Comparison of ENCODE assay signal across 23 mouse cellular contexts in genomic region chr5:103191577-103191976, GRCm38 (mm10). TPM values are rescaled to one million over a fixed set of nuclear protein-coding genes. Genes with fewer than 3 reads are reported as not detected.
A peak's percentile ranks its signal among the peaks of the same experiment; 100 is the strongest.
DNase-seq lines count a peak whose midpoint lies in the region; ATAC-seq and TF ChIP-seq lines count a peak whose summit lies in the region.
"Had no signal": no experiment of that assay in that cellular context is flagged by ENCODE, and none has a peak within 500 bp of the region (broad histone marks: within the 10 kb centered on the region; RNA-seq: fewer than 3 reads in every experiment).

No protein-coding gene starts in this region.

- no peak overlapping the region for H3K4me2 ChIP-seq in forebrain, postnatal 0 days (ENCODE audit: low read depth)
- no peak overlapping the region for H3K4me2 ChIP-seq in midbrain, embryonic 14.5 days (ENCODE audit: low read length)
- H3K4me2 ChIP-seq: embryonic facial prominence, embryonic 15.5 days; heart, embryonic 11.5 days; liver, embryonic 11.5 days; lung, embryonic 14.5 days had no signal

- H3K4me1 ChIP-seq in forebrain, postnatal 0 days (ENCODE audit: insufficient read depth), result peaks cover 3% of the 10 kb centered on the region; the same call in 1 of the 2 replicates
- H3K4me1 ChIP-seq in midbrain, embryonic 14.5 days (ENCODE audit: control insufficient read depth, insufficient read depth, low read length), result peaks cover 22% of the 10 kb centered on the region
- peaks cover 14% of the 10 kb centered on the region for H3K4me1 ChIP-seq in cerebellum, adult 2 months (ENCODE audit: control insufficient read depth, insufficient read depth, low read length)
- H3K4me1 ChIP-seq: embryonic facial prominence, embryonic 15.5 days had no signal

- no peak for TF ChIP-seq POLR2A in cerebellum, adult 2 months (IDR thresholded peaks at IDR 0.05; ENCODE audit: borderline replicate concordance, insufficient read depth, low read length)

- peak overlapping the region; percentile 73 for H3K27ac ChIP-seq in layer of hippocampus, adult 2 months
- no peak overlapping the region for H3K27ac ChIP-seq in forebrain, postnatal 0 days (ENCODE audit: low read depth, low read length)
- peak overlapping the region; percentile 58 for H3K27ac ChIP-seq in midbrain, embryonic 14.5 days (replicated peaks; ENCODE audit: low read depth, low read length)
- H3K27ac ChIP-seq in cerebellum, adult 2 months (ENCODE audit: insufficient read depth, low read length), result no peak overlapping the region
- H3K27ac ChIP-seq: embryonic facial prominence, embryonic 15.5 days had no signal

- H3K9me3 ChIP-seq in forebrain, postnatal 0 days (ENCODE audit: low read length), result no peaks in the 10 kb centered on the region
- peaks cover 7% of the 10 kb centered on the region for H3K9me3 ChIP-seq in midbrain, embryonic 14.5 days (ENCODE audit: control insufficient read depth, low read length)
- H3K9me3 ChIP-seq: embryonic facial prominence, embryonic 15.5 days had no signal

- H3K36me3 ChIP-seq in forebrain, postnatal 0 days (ENCODE audit: insufficient read depth), result no peaks in the 10 kb centered on the region
- no peaks in the 10 kb centered on the region for H3K36me3 ChIP-seq in midbrain, embryonic 14.5 days (ENCODE audit: control insufficient read depth, insufficient read depth, low read length)
- H3K36me3 ChIP-seq: embryonic facial prominence, embryonic 15.5 days had no signal

- H3K4me3 ChIP-seq in layer of hippocampus, adult 2 months, result no peak overlapping the region
- no peak overlapping the region for H3K4me3 ChIP-seq in forebrain, postnatal 0 days (ENCODE audit: low read depth, low read length)
- H3K4me3 ChIP-seq in midbrain, embryonic 14.5 days (replicated peaks; ENCODE audit: low read depth, low read length), result no peak overlapping the region
- H3K4me3 ChIP-seq in cerebellum, adult 2 months (replicated peaks; ENCODE audit: insufficient read depth, low read depth, low read length), result no peak overlapping the region
- H3K4me3 ChIP-seq: embryonic facial prominence, embryonic 15.5 days had no signal

- no peak for DNase-seq in layer of hippocampus, adult 2 months (ENCODE audit: low spot score in 2 of 2)
- no peak for DNase-seq in layer of hippocampus, postnatal 10 days (ENCODE audit: low spot score in 2 of 2)
- DNase-seq in WW6 (ENCODE audit: low read depth, low spot score), result peak; percentile 14
- DNase-seq in forebrain, postnatal 0 days, result no peak
- peak; percentile 69 for DNase-seq in midbrain, embryonic 14.5 days
- DNase-seq in ovary, postnatal 10 days (ENCODE audit: low spot score), result no peak
- DNase-seq in right cerebral cortex, adult 2 months (ENCODE audit: low spot score in 2 of 2), result no peak
- DNase-seq in cerebellum, adult 2 months, result no peak
- DNase-seq: adrenal gland, postnatal 25 days; B cell, adult 2 months; cerebellum, adult 11 months; cerebellum, postnatal 36 days; gastrocnemius, postnatal 36 days; kidney, postnatal 10 days; layer of hippocampus, adult 9-11 months; left cerebral cortex, postnatal 4 days; lung, embryonic 14.5 days; thymus, adult 18-20 months had no signal

- 14% methylated on average over 4 of the region's 4 CpGs for WGBS in forebrain, postnatal 0 days
- WGBS in midbrain, embryonic 14.5 days, result 7% methylated on average over 4 of the region's 4 CpGs
- WGBS in cerebellum, adult 2 months, result 38% methylated on average over 4 of the region's 4 CpGs

- no peak overlapping the region for H3K9ac ChIP-seq in forebrain, postnatal 0 days
- H3K9ac ChIP-seq in midbrain, embryonic 14.5 days (replicated peaks; ENCODE audit: low read length), result no peak overlapping the region
- H3K9ac ChIP-seq: embryonic facial prominence, embryonic 15.5 days; lung, embryonic 14.5 days had no signal

- TF ChIP-seq CTCF in layer of hippocampus, adult 2 months (conservative IDR thresholded peaks at IDR 0.05), result no peak
- no peak for TF ChIP-seq CTCF in forebrain, postnatal 0 days (IDR thresholded peaks at IDR 0.05; ENCODE audit: low read depth)
- TF ChIP-seq CTCF in cerebellum, adult 2 months (IDR thresholded peaks at IDR 0.05; ENCODE audit: borderline replicate concordance, insufficient read depth, low read depth, low read length), result no peak

- no peaks in the 10 kb centered on the region for H3K27me3 ChIP-seq in forebrain, postnatal 0 days (ENCODE audit: insufficient read depth, low read length)
- H3K27me3 ChIP-seq in midbrain, embryonic 14.5 days (ENCODE audit: control insufficient read depth, insufficient read depth, low read length), result no peaks in the 10 kb centered on the region
- H3K27me3 ChIP-seq in cerebellum, adult 2 months (ENCODE audit: control insufficient read depth, insufficient read depth, low read length), result no peaks in the 10 kb centered on the region
- H3K27me3 ChIP-seq: embryonic facial prominence, embryonic 15.5 days had no signal

- peak; percentile 66; the same call in 1 of the 2 replicates for ATAC-seq in forebrain, postnatal 0 days
- ATAC-seq in midbrain, embryonic 14.5 days (ENCODE audit: low FRiP score, low TSS enrichment), result peak; percentile 40; the same call in 1 of the 2 replicates
- ATAC-seq: intestine, embryonic 16.5 days had no signal

RNA-seq across cellular contexts. Expression of gene Mapk10, which starts 19.6 kb away (rescaled TPM):
- total RNA-seq in layer of hippocampus, adult 2 months (2021), result 100 to 1,000 TPM; 470 to 471 TPM
- total RNA-seq in layer of hippocampus, postnatal 10 days (2021), result 100 to 1,000 TPM; 298 to 310 TPM
- total RNA-seq in forebrain, postnatal 0 days (2014; rRNA removed), result 36.2 and 41.5 TPM in 2 replicates
- 74.6 and 89.2 TPM in 2 replicates for polyA plus RNA-seq in forebrain, postnatal 0 days (2015; fragmentation: Nextera tagmentation; extraction: Ambion mirVana)
- polyA plus RNA-seq in midbrain, embryonic 14.5 days (2014; fragmentation: Nextera tagmentation; extraction: Ambion mirVana), result 119 and 132 TPM in 2 replicates
- polyA plus RNA-seq in cerebellum, adult 2 months (2012; rRNA removed), result 157 and 167 TPM in 2 replicates
- total RNA-seq: MEL had no signal

Comparison
In these comparisons a context has a peak if more than half of its experiments do, and no peak if none do; other contexts are left out.
1. DNase-seq: peak in WW6 (single experiment) and midbrain, embryonic 14.5 days (single experiment); none in layer of hippocampus, adult 2 months (0 of 2), layer of hippocampus, postnatal 10 days (0 of 2), forebrain, postnatal 0 days (single experiment), ovary, postnatal 10 days (single experiment), right cerebral cortex, adult 2 months (0 of 2) and cerebellum, adult 2 months (0 of 2).
2. H3K27ac ChIP-seq: peak in layer of hippocampus, adult 2 months (single experiment) and midbrain, embryonic 14.5 days (single experiment); none in forebrain, postnatal 0 days (single experiment) and cerebellum, adult 2 months (single experiment).